Mouse (Mus musculus): Measurements from ENCODE around the gene Cdh8. TPM values are rescaled to one million over a fixed set of nuclear protein-coding genes. Genes with fewer than 3 reads are reported as not detected.
"Not testable (repeated sequence)": the region's sequence is repeated elsewhere in the genome, so short reads cannot be mapped to it uniquely, and the experiment has no call there.

Cdh8 gene
- polyA plus RNA-seq, 1 experiment from 2014 or later = 15.6 TPM

GRCm38 (mm10) chr8:99223697-99224096 is 192.6 kb downstream of the Cdh8 start:
- no peak overlapping the region for H3K9ac ChIP-seq (ENCODE audit: low read length)
- 77% methylated on average over 6 of the region's 6 CpGs for WGBS
- H3K4me1 ChIP-seq (ENCODE audit: control insufficient read depth, insufficient read depth, low read length) = no peaks in the 10 kb centered on the region
- H3K4me3 ChIP-seq (ENCODE audit: low read depth, low read length) = no peak overlapping the region
- no peak for DNase-seq (ENCODE audit: low spot score, missing footprints)
- no peak overlapping the region for H3K27ac ChIP-seq (ENCODE audit: low read depth, low read length)
- ATAC-seq (ENCODE audit: low FRiP score) = no peak
- H3K4me2 ChIP-seq = no peak overlapping the region
- no peaks in the 10 kb centered on the region for H3K36me3 ChIP-seq (ENCODE audit: control insufficient read depth, insufficient read depth, low read length)
- no peaks in the 10 kb centered on the region for H3K9me3 ChIP-seq (ENCODE audit: control insufficient read depth, low read length)
- no peaks in the 10 kb centered on the region for H3K27me3 ChIP-seq (ENCODE audit: control insufficient read depth, insufficient read depth, low read length)

- no peak for DNase-seq (ENCODE audit: low spot score, missing footprints)
- Histone ChIP-seq H3K9me3 (ENCODE audit: control insufficient read depth, low read length) (no peaks in the 10 kb centered on the region), H3K27ac (ENCODE audit: low read depth, low read length) (no peak overlapping the region), H3K4me2 (no peak overlapping the region), H3K4me3 (ENCODE audit: low read depth, low read length) (no peak overlapping the region), H3K4me1 (ENCODE audit: control insufficient read depth, insufficient read depth, low read length) (no peaks in the 10 kb centered on the region), H3K27me3 (ENCODE audit: control insufficient read depth, insufficient read depth, low read length) (no peaks in the 10 kb centered on the region), H3K9ac (ENCODE audit: low read length) (no peak overlapping the region), H3K36me3 (ENCODE audit: control insufficient read depth, insufficient read depth, low read length) (no peaks in the 10 kb centered on the region)
- ATAC-seq (ENCODE audit: low FRiP score) = no peak
- 91% methylated on average over 7 of the region's 7 CpGs for WGBS
These were observed 211.1 kb downstream of the Cdh8 start for GRCm38 (mm10) chr8:99205194-99205593.

GRCm38 (mm10) chr8:99190643-99191042 is 225.6 kb downstream of the Cdh8 start:
- Histone ChIP-seq H3K4me3 (ENCODE audit: low read depth, low read length) (no peak overlapping the region), H3K27me3 (ENCODE audit: control insufficient read depth, insufficient read depth, low read length) (no peaks in the 10 kb centered on the region), H3K36me3 (ENCODE audit: control insufficient read depth, insufficient read depth, low read length) (no peaks in the 10 kb centered on the region), H3K27ac (ENCODE audit: low read depth, low read length) (no peak overlapping the region), H3K4me1 (ENCODE audit: control insufficient read depth, insufficient read depth, low read length) (no peaks in the 10 kb centered on the region), H3K9me3 (ENCODE audit: control insufficient read depth, low read length) (no peaks in the 10 kb centered on the region), H3K9ac (ENCODE audit: low read length) (no peak overlapping the region), H3K4me2 (no peak overlapping the region)
- WGBS = 88% methylated on average over 2 of the region's 2 CpGs
- ATAC-seq (ENCODE audit: low FRiP score) (no peak), DNase-seq (ENCODE audit: low spot score, missing footprints) (no peak)

GRCm38 (mm10) chr8:99186879-99187278 is 229.4 kb downstream of the Cdh8 start:
- H3K9ac ChIP-seq (ENCODE audit: low read length) = no peak overlapping the region
- DNase-seq (ENCODE audit: low spot score, missing footprints) (no peak), ATAC-seq (ENCODE audit: low FRiP score) (no peak)
- no peak overlapping the region for H3K4me3 ChIP-seq (ENCODE audit: low read depth, low read length)
- no peaks in the 10 kb centered on the region for H3K9me3 ChIP-seq (ENCODE audit: control insufficient read depth, low read length)
- H3K27ac ChIP-seq (ENCODE audit: low read depth, low read length) = no peak overlapping the region
- no peak overlapping the region for H3K4me2 ChIP-seq
- H3K36me3 ChIP-seq (ENCODE audit: control insufficient read depth, insufficient read depth, low read length) = no peaks in the 10 kb centered on the region
- no peaks in the 10 kb centered on the region for H3K27me3 ChIP-seq (ENCODE audit: control insufficient read depth, insufficient read depth, low read length)
- 90% methylated on average over 5 of the region's 5 CpGs for WGBS
- H3K4me1 ChIP-seq (ENCODE audit: control insufficient read depth, insufficient read depth, low read length) = no peaks in the 10 kb centered on the region

GRCm38 (mm10) chr8:99184186-99184585 is 232.1 kb downstream of the Cdh8 start:
- no peak overlapping the region for H3K9ac ChIP-seq (ENCODE audit: low read length)
- no peaks in the 10 kb centered on the region for H3K9me3 ChIP-seq (ENCODE audit: control insufficient read depth, low read length)
- no peak overlapping the region for H3K27ac ChIP-seq (ENCODE audit: low read depth, low read length)
- no peak for ATAC-seq (ENCODE audit: low FRiP score)
- H3K27me3 ChIP-seq (ENCODE audit: control insufficient read depth, insufficient read depth, low read length) = no peaks in the 10 kb centered on the region
- no peak overlapping the region for H3K4me3 ChIP-seq (ENCODE audit: low read depth, low read length)
- no peaks in the 10 kb centered on the region for H3K4me1 ChIP-seq (ENCODE audit: control insufficient read depth, insufficient read depth, low read length)
- no peak overlapping the region for H3K4me2 ChIP-seq
- DNase-seq (ENCODE audit: low spot score, missing footprints) = peak; percentile 6
- H3K36me3 ChIP-seq (ENCODE audit: control insufficient read depth, insufficient read depth, low read length) = no peaks in the 10 kb centered on the region

- H3K36me3 ChIP-seq (ENCODE audit: control insufficient read depth, insufficient read depth, low read length) = no peaks in the 10 kb centered on the region
- no peak overlapping the region for H3K27ac ChIP-seq (ENCODE audit: low read depth, low read length)
- no peaks in the 10 kb centered on the region for H3K27me3 ChIP-seq (ENCODE audit: control insufficient read depth, insufficient read depth, low read length)
- 40% methylated on average over 3 of the region's 3 CpGs for WGBS
- peak; percentile 69 for DNase-seq (ENCODE audit: low spot score, missing footprints)
- no peaks in the 10 kb centered on the region for H3K9me3 ChIP-seq (ENCODE audit: control insufficient read depth, low read length)
- ATAC-seq (ENCODE audit: low FRiP score) = peak; percentile 50; the same call in 1 of the 2 replicates
- no peak overlapping the region for H3K9ac ChIP-seq (ENCODE audit: low read length)
- H3K4me3 ChIP-seq (ENCODE audit: low read depth, low read length) = no peak overlapping the region
- no peak overlapping the region for H3K4me2 ChIP-seq
- no peaks in the 10 kb centered on the region for H3K4me1 ChIP-seq (ENCODE audit: control insufficient read depth, insufficient read depth, low read length)
These were observed 249.3 kb downstream of the Cdh8 start for GRCm38 (mm10) chr8:99166966-99167365.

- Histone ChIP-seq H3K9ac (ENCODE audit: low read length) (no peak overlapping the region), H3K36me3 (ENCODE audit: control insufficient read depth, insufficient read depth, low read length) (no peaks in the 10 kb centered on the region), H3K9me3 (ENCODE audit: control insufficient read depth, low read length) (no peaks in the 10 kb centered on the region), H3K4me1 (ENCODE audit: control insufficient read depth, insufficient read depth, low read length) (no peaks in the 10 kb centered on the region; the same call in 1 of the 2 replicates), H3K4me3 (ENCODE audit: low read depth, low read length) (no peak overlapping the region), H3K27ac (ENCODE audit: low read depth, low read length) (no peak overlapping the region), H3K4me2 (no peak overlapping the region), H3K27me3 (ENCODE audit: control insufficient read depth, insufficient read depth, low read length) (no peaks in the 10 kb centered on the region)
- DNase-seq (ENCODE audit: low spot score, missing footprints) (peak; percentile 64), ATAC-seq (ENCODE audit: low FRiP score) (0 out of 2 replicates have a peak, but pooled peaks have one; percentile 48)
- WGBS = 16% methylated on average over 4 of the region's 4 CpGs
These were observed 254.6 kb downstream of the Cdh8 start for GRCm38 (mm10) chr8:99161633-99162032.

GRCm38 (mm10) chr8:99145436-99145835 is 270.8 kb downstream of the Cdh8 start:
- Histone ChIP-seq H3K9me3 (ENCODE audit: control insufficient read depth, low read length) (no peaks in the 10 kb centered on the region), H3K9ac (ENCODE audit: low read length) (no peak overlapping the region), H3K36me3 (ENCODE audit: control insufficient read depth, insufficient read depth, low read length) (no peaks in the 10 kb centered on the region), H3K4me1 (ENCODE audit: control insufficient read depth, insufficient read depth, low read length) (no peaks in the 10 kb centered on the region), H3K4me3 (ENCODE audit: low read depth, low read length) (no peak overlapping the region), H3K27ac (ENCODE audit: low read depth, low read length) (no peak overlapping the region), H3K4me2 (no peak overlapping the region), H3K27me3 (ENCODE audit: control insufficient read depth, insufficient read depth, low read length) (no peaks in the 10 kb centered on the region)
- DNase-seq (ENCODE audit: low spot score, missing footprints) = no peak
- no peak for ATAC-seq (ENCODE audit: low FRiP score)
- 89% methylated on average over 6 of the region's 6 CpGs for WGBS

- not testable (repeated sequence) for H3K27me3 ChIP-seq (ENCODE audit: control insufficient read depth, insufficient read depth, low read length); H3K4me1 ChIP-seq (ENCODE audit: control insufficient read depth, insufficient read depth, low read length); H3K27ac ChIP-seq (ENCODE audit: low read depth, low read length); ATAC-seq (ENCODE audit: low FRiP score); H3K4me2 ChIP-seq; H3K9ac ChIP-seq (ENCODE audit: low read length); H3K9me3 ChIP-seq (ENCODE audit: control insufficient read depth, low read length); H3K36me3 ChIP-seq (ENCODE audit: control insufficient read depth, insufficient read depth, low read length); DNase-seq (ENCODE audit: low spot score, missing footprints); H3K4me3 ChIP-seq (ENCODE audit: low read depth, low read length)
- WGBS = 82% methylated on average over 1 of the region's 1 CpGs
These were observed 271.5 kb downstream of the Cdh8 start for GRCm38 (mm10) chr8:99144761-99145160.

- DNase-seq (ENCODE audit: low spot score, missing footprints) = no peak
- no peaks in the 10 kb centered on the region for H3K9me3 ChIP-seq (ENCODE audit: control insufficient read depth, low read length)
- H3K9ac ChIP-seq (ENCODE audit: low read length) = no peak overlapping the region
- H3K27me3 ChIP-seq (ENCODE audit: control insufficient read depth, insufficient read depth, low read length) = no peaks in the 10 kb centered on the region
- H3K4me1 ChIP-seq (ENCODE audit: control insufficient read depth, insufficient read depth, low read length) = no peaks in the 10 kb centered on the region
- no peak overlapping the region for H3K27ac ChIP-seq (ENCODE audit: low read depth, low read length)
- no peak for ATAC-seq (ENCODE audit: low FRiP score)
- WGBS = 85% methylated on average over 2 of the region's 2 CpGs
- no peaks in the 10 kb centered on the region for H3K36me3 ChIP-seq (ENCODE audit: control insufficient read depth, insufficient read depth, low read length)
- H3K4me2 ChIP-seq = no peak overlapping the region
- no peak overlapping the region for H3K4me3 ChIP-seq (ENCODE audit: low read depth, low read length)
These were observed 317.8 kb downstream of the Cdh8 start for GRCm38 (mm10) chr8:99098453-99098852.
